Mouse (Mus musculus): ENCODE data around the gene Btbd11.

The Btbd11 gene

DNA sequence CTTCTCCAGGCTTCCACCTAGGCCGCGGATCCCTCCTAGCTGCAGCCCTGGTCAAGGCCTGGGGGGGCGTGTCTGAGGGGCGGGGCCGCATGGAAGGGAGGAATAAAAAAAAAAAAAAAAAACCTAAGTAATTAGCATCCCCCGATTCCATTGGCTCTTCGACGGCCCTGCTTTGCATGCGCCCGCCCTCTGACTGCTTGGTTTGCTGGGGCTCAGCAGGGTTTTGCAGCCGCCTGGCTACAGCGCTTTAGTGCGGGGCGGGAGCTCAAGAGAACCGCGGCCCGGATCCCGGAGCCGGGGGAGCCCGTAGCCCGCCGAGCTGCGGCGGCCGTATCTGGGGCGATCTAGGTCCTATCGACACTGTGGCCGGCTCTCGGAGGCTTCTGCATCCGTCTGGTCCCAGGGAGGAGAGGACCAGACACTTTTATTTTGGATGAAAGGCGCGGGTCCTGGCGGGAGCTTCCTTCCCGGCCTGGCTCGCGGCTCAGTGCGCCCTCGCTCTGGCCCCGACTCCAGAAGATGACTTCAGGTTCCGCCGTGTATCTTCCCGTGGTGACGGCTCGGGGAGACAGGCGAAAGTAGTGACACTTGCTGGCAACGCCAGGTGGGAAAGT lies at the start of gene Btbd11:
Gene Btbd11 (plus strand): TSS at position 210 of the 614 bp plus-strand sequence.
- DNase-seq (ENCODE audit: low read depth): peak; percentile 87

DNA sequence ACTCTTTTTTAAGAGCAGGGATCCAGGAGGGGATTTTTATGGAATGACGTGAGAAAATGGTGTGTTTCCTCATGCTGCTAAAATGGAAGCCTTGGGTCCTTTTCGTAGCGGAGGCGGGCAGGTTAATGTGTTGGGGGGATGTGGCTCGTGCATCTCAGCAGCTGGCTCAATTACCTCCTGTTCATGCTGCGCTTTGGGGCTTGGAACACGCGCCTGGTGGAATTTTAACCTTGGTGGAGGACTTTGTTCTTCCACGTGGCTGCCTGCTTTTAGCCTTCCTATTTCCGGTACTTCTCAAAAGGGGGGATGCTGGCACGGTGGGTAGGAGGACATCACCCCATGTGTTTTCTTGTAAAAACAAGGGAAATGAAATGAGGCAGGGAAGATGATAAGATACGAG lies 47.9 kb upstream of the Btbd11 start:
- DNase-seq (ENCODE audit: low read depth): no peak

DNA sequence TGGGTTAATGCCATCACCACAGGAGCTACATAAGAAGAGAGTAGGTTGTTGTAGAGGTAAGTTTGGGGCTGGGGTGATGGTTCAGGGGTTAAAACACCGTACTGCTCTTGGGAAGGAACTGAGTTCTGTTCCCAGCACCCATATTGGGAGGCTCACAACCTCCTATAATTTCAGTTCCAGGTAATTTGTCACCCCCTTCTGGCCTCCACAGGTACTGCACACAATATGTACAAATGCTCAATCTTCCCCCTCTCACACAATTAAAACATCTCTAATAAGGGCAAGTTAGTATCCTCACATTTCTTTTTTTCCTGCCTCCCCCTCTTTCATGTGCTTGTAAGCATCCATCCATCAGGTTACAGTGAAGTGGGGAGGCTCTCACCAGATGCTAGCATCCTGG lies 44.7 kb upstream of the Btbd11 start:
- peak; percentile 12 for DNase-seq (ENCODE audit: low read depth)

DNA sequence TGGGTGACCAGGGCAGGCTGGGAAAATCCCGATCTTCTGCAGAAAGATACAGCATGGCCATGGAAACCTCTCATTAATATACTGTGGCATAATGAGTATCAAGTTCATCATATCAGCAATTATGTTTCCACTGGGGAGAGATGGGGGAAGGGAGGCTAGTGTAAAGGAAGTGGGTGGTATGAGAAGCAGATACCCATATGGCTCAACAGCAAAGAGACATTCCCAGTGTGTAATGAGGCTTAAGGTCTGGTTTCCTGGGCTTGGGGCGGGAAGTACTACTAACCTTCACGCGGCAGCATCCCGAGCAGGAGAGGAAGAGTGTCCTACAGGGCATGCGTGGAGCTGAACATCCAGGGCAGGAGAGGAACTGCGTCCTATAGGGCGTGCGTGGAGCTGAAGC lies 39.4 kb upstream of the Btbd11 start:
- no peak for DNase-seq (ENCODE audit: low read depth)

DNA sequence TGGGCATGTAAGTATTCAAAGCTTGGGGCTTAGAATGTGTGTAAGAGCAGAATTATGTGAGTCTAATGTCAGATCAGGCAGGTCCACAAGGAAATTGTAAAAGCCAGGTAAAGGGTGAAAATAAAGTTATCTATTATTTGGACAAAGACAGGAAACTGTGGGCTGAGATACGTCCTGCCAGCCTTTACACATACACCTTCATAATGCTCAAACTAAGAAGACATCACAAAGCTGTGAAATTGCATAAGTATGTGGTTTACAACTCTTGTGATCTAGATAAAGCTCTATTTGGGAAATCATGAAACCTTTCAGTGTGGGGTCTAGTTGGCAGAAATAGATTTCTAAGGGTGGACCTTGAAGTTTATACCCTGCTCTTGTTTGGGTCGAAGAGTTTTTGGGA lies 34.1 kb upstream of the Btbd11 start:
- DNase-seq (ENCODE audit: low read depth): peak; percentile 10

DNA sequence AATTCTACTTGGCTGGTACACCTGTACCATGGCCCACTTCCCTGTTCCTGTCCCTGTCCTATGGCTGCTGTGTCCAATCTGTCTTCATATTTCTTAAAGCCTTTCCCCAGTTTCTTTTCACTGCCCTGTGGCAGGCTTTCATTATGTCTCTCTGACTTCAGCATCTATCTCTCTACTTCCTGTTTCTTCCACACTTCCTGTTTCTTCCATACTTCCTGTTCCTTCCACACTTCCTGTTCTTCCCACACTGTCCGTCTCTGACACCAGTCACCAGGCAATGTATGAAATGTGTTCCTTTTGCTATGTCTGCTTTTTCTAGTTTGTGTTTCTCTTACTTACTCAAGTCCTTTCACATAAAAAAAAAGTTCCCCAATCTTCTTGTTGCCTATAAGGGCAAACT lies 32.3 kb upstream of the Btbd11 start:
- no peak for DNase-seq (ENCODE audit: low read depth)

DNA sequence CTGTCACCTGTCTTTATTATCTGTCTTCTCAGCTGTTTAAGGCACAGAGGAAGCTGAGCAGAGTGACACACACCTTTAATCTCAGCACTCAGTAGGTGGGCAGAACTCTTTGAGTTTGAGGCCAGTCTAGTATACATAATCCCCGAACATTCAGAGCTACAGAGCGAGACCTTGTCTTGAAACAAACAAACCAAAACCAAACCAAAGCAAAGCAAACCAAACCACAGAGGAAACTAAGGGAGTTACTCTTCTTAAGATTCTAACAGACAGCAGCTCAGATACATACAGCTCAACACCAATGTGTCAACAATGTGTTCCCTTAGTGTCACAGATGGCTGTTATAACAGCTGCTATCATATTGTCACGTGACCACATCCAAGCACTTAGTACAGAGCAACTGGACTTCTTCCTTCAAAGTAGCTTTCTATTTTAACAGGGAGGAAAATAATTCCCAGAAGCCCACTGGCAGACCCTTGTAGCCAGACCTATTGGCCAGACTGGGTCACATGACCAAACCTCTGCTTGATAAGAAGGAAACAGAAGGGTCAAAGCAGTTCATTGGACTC lies 27.0 kb upstream of the Btbd11 start:
- peak; percentile 5 for DNase-seq (ENCODE audit: low read depth)

DNA sequence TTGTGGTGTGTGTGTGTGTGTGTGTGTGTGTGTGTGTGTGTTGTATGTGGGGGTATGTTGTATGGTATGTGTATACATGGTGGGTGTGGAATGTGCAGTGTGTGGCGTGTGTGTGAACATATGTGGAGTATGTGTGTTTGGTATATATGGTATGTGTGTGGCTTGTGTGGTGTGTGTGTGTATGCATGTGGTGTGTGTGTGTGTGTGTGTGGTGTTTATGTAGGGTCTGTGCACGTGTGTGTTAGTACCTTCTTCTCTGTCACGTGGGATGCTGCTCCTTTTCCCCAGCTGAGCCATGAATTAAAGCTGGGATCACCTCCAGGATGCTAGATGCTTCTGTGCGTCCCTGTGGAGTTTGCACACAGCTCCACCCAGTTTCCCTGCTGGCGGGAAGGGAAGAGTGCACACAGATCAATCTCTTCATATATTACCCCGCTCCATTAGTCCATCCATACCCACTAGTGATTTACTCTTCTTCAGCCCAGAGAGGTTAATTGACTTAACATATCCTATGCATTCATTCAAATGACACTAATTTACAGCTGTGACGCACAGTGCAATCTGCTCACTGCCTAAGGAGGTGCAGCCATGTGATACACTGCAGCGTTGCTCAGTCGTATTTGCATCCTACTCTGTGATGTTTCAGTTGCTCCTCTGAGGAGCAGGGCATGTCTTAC lies 23.7 kb upstream of the Btbd11 start:
- DNase-seq (ENCODE audit: low read depth): no peak

DNA sequence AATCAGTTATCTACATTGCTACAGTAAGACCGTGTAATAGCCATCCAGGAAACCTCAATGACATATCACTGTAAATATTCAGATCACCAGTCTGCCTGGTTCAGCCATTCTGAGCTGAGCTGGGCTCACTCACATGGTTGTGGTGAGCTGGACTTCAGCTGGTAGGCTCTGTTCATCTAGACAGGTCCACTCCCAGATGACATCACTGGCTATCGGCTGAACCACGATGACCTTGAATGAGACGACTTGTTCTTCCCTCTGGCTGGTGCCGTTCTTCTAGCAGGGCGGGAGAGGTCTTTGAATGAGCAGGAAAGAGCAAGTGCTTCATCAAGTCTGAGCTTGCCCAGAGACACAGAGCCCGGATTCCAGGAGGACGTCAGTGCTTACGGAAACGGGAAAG lies 19.7 kb upstream of the Btbd11 start:
- no peak for DNase-seq (ENCODE audit: low read depth)

DNA sequence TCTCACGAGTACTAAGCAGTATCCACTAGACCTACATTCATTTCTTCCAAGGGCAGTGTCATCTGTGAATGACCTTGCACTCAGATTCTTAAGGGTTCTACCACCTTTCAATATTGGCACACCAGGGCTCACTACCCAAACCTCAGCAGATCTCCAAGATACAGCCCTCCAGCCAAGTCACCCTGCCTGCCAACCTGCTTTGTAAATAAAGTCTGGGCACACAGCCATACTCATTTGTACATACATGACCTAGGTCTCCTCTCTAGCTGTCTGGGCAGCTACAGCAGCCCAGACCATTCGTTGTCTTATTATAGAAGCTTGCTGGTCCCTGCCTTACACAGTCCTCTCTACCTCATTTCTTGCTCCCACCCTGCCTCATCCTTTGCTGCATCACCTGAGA lies 15.3 kb upstream of the Btbd11 start:
- no peak for DNase-seq (ENCODE audit: low read depth)

DNA sequence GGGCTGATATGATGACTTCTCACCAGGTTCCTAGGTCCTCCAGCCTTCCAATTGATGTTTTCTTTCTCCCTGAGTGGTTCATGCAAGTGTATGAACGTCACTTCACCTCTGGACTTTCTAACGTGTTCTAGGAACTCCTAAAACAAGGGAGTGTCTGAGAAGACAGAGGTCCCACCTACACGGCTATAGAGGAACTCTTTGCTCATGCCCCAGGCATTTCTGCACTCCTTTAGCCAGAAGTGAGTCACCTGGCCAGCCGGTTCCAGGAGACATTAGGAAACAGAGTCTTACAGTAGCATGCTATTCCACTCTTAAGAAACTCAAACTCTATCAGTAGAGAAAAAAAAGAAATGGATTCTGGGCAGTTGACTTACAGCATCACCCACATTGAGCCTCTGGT lies 14.5 kb upstream of the Btbd11 start:
- DNase-seq (ENCODE audit: low read depth): no peak

DNA sequence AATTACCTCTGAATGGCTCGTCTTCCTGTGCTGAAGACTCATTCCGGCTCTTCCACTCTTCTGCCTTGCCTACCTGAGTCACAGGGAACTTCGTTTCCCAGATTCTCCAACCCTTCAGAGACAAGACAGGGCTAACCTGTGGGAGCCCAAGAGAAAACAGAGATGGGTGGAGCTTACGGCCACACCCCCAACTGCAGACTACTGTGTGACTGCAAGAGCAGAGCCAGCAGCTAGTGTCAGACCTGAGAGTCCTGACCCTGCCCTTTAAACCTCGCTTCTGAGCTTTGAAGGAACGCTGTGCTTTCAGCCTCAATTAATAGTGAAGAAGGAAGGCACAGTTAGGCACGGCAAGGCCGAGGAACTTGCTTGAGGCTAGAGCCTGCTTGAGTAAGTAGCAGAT lies 7.6 kb upstream of the Btbd11 start:
- DNase-seq (ENCODE audit: low read depth): no peak

DNA sequence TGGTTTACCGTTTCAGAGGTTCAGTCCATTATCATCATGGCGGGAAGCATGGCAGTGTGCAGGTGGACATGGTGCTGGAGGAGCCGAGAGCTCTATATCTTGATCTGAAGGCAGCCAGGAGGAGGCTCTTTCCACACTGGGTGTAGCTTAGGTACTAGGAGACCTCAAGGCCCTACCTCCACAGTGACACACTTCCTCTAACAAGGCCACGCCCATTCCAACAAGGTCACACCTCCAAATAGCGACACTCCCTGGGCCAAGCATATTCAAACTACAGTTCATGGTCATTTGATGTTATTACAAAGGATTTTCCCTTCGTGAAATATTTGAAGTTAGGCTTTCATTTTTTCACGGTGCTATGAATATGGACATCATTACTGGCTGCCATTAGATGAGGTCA lies 3.6 kb upstream of the Btbd11 start:
- peak; percentile 10 for DNase-seq (ENCODE audit: low read depth)

DNA sequence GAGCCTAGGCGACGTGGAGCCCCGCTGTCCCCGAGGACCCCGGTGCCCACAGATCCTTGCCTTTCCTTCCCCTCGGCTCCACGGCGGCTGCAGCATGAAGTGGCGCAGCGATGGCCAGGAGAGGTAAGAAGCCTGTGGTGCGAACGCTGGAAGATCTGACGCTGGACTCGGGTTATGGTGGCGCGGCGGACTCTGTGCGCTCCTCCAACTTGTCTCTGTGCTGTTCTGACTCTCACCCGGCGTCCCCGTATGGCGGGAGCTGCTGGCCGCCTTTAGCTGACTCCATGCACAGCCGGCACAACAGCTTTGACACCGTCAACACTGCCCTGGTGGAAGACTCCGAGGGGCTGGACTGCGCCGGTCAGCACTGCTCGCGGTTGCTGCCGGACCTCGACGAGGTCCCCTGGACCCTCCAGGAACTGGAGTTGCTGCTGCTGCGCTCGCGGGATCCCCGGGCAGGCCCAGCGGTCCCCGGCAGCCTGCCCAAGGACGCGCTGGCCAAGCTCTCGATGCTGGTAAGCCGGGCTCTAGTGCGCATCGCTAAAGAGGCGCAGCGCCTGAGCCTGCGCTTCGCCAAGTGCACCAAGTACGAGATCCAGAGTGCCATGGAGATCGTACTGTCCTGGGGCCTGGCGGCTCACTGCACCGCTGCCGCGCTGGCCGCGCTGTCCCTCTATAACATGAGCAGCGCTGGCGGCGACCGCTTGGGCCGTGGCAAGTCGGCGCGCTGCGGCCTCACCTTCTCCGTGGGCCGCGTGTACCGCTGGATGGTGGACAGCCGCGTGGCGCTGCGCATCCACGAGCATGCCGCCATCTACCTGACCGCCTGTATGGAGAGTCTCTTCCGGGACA lies 831 bp downstream of the Btbd11 start:
- DNase-seq (ENCODE audit: low read depth): peak; percentile 51

DNA sequence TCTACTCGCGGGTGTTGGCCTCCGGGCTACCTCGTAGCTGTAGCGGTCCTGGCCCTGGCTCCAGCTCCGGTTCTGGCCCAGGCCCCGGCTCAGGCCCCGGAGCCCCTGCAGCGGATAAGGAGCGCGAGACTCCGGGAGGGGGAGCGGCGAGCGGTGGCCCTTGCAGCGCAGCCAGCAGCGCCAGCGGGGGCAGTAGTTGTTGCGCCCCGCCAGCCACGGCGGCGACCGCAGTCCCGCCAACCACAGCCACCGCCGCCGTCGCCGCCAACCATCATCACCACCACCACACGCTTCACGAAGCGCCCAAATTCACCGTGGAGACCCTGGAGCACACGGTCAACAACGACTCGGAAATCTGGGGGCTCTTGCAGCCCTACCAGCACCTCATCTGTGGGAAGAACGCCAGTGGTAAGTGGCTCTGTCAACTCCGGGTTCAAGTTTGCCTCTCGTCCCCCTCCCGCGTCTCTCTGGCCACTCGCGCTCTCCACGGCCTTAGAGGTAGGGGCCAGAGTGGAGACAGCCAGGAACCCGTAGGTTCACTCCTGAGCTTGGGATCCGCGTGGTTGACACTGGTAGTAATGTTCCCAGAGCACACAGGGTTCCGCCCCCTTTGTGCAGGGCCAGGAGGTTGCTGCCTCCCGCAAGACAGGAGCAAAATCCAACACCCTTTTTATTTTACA lies 1.6 kb downstream of the Btbd11 start:
- peak; percentile 50 for DNase-seq (ENCODE audit: low read depth)

DNA sequence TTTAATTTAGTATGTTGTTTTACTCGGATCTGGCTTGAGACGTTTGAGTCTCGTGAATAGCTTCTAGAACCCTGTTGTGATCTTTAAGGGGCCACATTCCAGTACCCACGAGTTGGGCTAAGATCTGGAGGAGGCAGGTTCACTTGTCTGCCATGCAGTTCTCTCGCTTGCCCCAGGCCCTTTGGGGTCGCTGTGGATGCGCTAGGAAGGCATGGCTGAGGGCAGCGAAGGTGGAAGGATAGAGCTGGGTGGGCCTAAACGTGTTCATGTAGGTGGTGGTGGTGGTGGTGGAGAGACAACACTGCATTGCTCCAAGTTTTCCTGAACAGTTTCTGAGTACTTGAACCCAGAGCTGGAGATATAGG lies 2.1 kb downstream of the Btbd11 start:
- DNase-seq (ENCODE audit: low read depth): peak; percentile 61

DNA sequence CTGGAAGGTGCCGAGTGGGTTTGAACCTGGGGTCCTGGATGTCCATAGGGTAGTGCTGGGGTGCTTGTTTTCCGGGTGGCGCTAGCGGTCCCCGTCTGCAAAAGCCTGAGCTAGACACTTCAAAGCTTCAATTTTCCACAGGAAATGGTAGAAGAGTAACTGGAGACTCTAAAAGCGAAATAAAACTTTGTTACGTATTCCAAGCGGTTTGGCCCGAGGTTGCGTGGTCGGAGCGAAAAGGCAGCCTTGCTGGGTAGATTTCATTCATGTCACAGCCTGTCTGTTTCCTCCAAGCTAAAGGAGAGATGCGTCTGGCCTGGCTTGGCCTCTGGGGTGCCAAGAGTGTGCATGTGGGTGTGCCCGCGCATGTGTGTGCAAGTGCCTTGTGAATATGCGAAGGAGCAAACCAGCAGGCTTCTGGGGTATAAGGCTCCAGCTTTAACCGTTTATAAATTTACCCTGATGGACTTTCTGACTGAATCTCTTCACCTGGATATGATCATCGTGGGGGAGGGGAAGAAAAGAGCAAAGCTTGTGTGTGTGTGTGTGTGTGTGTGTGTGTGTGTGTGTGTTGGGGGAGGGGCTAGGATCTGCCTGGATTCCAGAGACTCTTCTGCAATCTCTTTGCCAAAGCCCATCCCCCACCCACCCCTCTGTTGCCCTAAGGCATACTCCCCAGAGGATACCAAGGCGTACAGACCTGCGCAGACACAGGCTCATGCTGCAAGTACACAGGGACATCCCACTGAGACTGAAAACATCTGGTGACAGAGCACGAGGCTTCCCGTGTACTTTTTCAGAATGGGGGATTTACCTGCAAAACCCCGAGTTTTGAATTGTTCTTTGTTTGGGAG lies 2.9 kb downstream of the Btbd11 start:
- peak; percentile 54 for DNase-seq (ENCODE audit: low read depth)

DNA sequence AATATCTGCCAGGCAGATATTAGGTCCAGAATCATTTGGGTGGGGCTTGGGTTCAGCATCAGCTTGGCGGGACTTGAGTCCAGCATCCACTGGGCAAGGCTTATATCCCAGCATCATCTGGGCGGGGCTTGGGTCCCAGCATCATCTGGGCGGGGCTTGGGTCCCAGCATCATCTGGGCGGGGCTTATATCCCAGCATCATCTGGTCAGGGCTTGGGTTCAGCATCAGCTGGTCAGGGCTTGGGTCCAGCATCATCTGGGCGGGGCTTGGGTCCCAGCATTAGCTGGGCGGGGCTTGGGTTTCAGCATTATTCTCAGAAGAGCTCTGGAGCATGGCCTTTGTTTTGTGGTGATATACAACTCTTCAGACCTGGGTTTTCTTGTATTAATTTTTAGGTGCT lies 6.4 kb downstream of the Btbd11 start:
- DNase-seq (ENCODE audit: low read depth): no peak

DNA sequence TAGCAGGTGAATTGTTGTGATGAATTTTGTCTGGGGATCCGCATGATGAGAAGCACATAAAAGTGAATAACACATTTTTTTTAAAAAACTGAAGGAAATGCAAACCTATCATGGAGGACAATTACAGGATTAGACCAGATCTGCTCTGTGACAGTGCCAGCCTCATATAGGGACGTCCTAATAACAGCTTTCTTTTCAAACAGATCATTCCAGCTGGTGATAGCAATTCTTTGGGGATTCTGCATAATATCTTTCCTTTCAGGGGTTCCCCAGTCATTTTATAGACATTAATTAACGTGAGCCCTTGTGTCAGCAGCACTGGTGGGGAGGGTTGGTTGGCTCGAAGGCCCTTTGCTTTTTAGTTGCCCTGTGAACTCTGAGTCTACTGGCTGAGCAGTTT lies 7.9 kb downstream of the Btbd11 start:
- no peak for DNase-seq (ENCODE audit: low read depth)

DNA sequence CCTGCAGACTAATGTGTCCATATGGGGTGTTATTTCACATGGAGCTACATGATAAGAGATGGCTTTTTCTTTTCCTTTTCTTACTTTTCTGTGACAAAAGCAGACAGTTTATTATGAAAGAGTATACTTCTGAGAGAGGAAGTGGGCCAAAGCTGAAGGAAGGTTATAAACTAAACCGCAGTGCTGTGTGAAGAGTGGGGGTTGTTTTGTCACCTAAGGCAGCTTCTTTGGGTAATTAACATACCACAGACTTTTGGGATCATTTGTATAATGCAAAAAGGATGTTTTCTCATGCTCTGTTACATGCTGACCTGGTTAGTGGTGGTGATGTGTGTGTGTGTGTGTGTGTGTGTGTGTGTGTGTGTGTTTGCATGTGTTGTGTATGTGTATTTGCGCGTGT lies 24.5 kb downstream of the Btbd11 start:
- peak; percentile 66 for DNase-seq (ENCODE audit: low read depth)

DNA sequence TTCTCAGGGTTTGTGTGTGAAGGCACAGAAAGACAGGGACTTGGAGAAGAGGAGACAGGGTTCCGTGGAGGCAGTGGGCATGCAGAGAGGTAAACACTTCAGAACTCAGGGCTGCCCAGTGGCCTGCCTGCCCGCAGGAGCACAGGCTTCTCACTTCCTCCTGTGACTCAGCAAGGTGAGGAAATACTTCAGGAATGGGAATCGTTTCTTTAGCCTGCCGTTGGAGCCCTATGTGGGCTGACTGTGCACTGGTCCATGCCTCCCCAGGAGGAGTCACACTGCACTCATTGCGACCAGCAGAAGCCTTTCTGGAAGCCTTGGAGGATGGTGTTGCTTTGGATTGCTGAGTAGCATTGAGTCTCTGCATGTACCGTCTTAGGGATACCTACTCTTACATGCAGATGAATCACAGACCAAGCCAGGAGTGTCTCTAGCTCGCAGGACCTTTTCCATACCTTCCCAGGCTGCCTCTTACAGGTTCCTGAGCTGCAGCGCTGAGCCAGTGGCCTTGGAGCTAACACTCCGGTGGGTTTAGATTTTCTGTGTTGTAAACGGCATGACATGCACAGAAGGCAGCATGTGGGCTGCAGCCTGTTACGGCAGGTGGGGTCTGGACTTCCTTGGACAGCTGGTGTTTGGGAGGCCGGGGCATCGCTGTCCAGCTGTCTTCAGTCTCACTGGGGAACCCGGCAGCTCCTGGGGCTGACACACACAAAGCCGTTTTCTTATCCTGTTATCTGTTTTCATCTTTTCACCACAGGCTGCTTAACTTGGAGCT lies 34.4 kb downstream of the Btbd11 start:
- DNase-seq (ENCODE audit: low read depth): no peak

All from induced T-regulatory cell, adult 2 months (primary cell).